Mouse (Mus musculus): Measurements from ENCODE around the gene 1190007I07Rik.
"Not testable (repeated sequence)": the region's sequence is repeated elsewhere in the genome, so short reads cannot be mapped to it uniquely, and the experiment has no call there.

Gene 1190007I07Rik

GRCm38 (mm10) chr10:82629586-82630255 is 6.7 kb upstream of the 1190007I07Rik start, which contains the start of gene Tdg:
TSS of gene Tdg (plus strand) at chr10:82629828.
- in situ Hi-C loops (cut with MseI, MboI): loop anchor here in 1 of 2 experiments (25.0 kb wide), 1 partner anchor 992 kb away; the partner anchor contains the start of genes Ankrd24, Gm10778 and Sirt6

- in situ Hi-C loops (cut with MseI, MboI): loop anchor here in 1 of 2 experiments (25.0 kb wide), 1 partner anchor 992 kb away; the partner anchor contains the start of genes Ankrd24, Gm10778 and Sirt6
Measured at GRCm38 (mm10) chr10:82629111-82629585, 6.1 kb upstream of the 1190007I07Rik start.

- in situ Hi-C loops (cut with MseI, MboI): not testable (repeated sequence)
Measured at GRCm38 (mm10) chr10:82623553-82623932, 515 bp upstream of the 1190007I07Rik start.

- in situ Hi-C loops (cut with MseI, MboI): no loop called here
Measured at GRCm38 (mm10) chr10:82622235-82622634, 793 bp downstream of the 1190007I07Rik start.

- in situ Hi-C loops (cut with MseI, MboI): not testable (repeated sequence)
Measured at GRCm38 (mm10) chr10:82594421-82594820, 28.6 kb downstream of the 1190007I07Rik start.

- in situ Hi-C loops (cut with MseI, MboI): not testable (repeated sequence)
Measured at GRCm38 (mm10) chr10:82589673-82590072, 33.4 kb downstream of the 1190007I07Rik start.

- in situ Hi-C loops (cut with MseI, MboI): not testable (repeated sequence)
Measured at GRCm38 (mm10) chr10:82571091-82571490, 51.9 kb downstream of the 1190007I07Rik start.
